Mouse (Mus musculus): ENCODE measurements at regions not wholly inside any gene's neighbourhood (a gene's known extent, or its start where the extent isn't known, plus 50 kb on each side); places are given as distances from the start of the nearest gene placed in this dataset.
A peak's percentile ranks its signal among the peaks of the same experiment; 100 is the strongest.

DNA sequence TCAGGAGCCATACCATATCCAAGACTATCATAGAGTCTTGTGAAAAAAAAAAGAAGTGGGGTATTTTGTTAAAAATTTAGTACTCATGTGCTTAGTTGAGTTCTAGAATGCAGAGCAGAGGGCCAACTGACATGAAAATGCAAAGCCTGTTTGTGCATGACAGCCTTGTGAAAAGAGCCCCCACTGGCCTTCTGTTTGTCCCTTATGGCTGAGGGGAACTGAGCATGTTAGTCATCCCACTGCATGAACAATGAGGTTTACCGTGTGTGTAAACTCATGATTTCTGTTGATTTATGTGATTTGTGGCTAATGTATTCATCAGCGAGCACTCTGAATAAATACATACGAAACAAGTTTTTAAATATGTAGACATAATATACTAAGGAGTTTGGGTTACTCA lies 266.1 kb upstream of the Nox3 start:
- DNase-seq: no peak

DNA sequence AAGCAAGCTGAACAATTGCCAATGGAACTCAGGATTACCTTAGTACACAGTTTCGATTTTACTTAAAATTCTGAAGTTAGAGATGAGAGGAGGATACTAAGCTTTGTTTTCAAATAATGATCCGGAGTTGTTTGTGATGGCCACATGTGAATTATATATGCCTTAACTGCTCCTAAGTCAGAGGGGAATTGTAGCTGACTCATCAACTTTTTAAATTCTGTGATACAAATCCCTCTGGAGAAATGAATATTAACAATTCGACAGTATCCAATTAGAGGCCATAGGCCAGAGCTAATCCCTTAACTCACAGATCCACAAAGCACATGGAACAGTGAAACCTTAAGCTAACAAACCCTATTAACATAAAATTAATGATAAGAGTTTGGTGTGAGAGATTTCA lies 250.5 kb upstream of the Nox3 start:
- no peak for DNase-seq

DNA sequence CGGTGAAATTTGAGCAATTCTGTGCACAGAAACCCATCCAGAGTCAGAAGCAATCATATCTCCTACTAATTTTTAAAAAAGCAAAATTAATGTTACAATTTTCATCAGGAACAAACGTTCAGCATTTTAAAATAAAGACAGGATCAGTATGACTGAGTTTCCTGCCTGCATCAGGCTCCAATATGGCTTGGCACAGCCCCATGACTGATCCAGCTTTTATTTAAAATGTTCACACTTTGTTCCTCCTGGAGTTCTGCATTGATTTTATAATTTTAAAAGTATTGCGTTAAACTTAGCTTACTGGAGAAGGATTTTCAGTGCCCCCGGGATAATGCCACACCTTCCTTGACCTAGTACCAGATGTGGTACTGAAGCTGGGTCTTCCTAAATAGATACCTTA lies 240.3 kb upstream of the Nox3 start:
- DNase-seq: no peak

DNA sequence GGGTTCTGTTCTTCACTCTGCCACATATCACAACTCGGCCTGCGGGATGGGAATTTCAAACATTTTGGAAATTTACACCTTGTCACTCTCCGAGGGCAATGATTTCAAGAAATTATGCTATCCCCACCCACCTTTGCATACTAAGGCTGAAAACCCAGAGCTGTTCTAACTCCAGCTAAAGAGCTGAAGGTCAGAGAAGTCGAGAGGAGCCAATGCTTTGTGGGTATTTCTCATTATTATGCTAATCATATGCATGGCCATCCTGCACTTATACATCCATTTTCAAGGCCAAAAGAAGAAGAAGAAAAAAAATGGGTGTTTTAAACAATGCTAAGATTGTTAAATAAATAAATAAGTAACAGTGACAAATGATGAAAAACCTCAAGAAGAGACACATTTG lies 237.1 kb upstream of the Nox3 start:
- DNase-seq: no peak

GRCm38 (mm10) chr17:3932071-3932470 lies 236.0 kb upstream of the Nox3 start:
- no peak for DNase-seq

DNA sequence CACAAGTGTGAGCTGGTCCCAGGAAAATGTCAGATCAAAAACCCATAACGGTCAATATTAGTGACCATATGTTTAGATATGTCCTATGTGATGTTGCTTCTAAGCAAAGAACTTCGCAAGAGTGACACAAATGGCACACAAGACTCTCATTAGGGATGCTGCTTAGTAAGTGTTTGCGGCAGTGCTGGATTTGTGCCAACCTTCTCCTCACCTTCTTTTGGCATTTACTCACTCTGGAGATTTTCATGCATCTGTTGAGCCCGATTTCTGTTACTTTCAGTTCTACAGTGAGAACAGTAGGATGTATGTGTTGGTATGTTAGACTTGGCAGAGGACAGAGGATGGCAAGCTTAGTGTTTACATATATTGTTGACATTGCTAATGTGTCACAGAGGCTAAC lies 231.0 kb upstream of the Nox3 start:
- no peak for DNase-seq

DNA sequence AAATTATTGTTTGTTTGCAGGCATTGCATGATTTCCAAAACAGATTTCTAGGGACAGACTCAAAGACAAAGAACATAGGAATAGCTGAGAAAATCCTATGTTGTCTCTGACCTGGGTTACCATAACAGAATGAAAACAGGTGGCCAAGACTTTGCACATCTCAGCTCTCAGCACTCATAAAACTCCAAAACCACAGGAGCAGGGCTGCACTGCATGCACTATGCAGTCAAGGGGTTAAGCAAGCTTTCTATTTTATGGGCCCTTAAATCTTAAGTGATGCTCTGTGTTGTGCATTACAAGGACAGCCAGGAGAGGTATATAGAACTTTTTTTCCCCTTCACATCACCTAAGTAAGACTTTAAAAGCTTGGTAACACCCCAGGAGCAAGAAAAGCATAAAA lies 224.2 kb upstream of the Nox3 start:
- DNase-seq: no peak

- DNase-seq: no peak
Observed at GRCm38 (mm10) chr17:3892826-3893225, 196.8 kb upstream of the Nox3 start.

- no peak for DNase-seq
Observed at GRCm38 (mm10) chr17:3883146-3883545, 187.1 kb upstream of the Nox3 start.

GRCm38 (mm10) chr17:3879075-3879474 lies 183.0 kb upstream of the Nox3 start:
- DNase-seq: no peak

DNA sequence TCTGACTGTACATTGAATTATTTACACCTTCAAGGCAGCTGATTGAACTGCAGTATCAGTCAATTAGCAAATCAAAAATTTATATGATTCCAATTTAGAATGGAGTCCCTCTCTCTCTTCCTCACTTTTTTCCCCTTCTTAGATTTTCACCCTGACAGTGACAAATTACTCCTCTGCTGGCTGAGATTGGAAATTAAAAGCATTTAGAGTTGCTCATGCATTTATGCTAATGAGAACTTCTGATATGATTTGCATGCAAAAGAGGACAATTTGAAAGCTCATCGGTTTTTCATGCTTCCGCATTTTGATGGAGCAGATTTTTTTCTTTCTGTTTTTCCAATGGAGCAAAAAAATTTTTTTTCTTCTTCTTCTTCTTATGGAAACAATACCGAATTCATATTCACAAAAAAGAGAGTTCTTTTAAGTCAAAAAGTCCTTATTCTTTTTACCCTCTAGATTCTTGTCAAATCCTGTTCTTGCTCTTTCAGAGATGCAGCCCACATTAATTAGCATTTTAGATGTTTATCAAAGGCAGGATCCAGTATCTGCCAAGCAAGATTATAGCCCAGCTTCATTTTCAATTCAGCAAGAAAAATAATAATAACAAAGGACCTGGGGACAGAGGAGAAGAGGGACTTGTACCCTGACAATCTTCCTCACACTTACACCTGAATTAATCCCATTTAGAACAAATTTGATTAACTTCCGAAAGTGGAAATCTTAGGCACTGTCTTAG lies 173.6 kb upstream of the Nox3 start:
- no peak for DNase-seq

GRCm38 (mm10) chr17:3862384-3862783 lies 166.3 kb upstream of the Nox3 start:
- DNase-seq: no peak

DNA sequence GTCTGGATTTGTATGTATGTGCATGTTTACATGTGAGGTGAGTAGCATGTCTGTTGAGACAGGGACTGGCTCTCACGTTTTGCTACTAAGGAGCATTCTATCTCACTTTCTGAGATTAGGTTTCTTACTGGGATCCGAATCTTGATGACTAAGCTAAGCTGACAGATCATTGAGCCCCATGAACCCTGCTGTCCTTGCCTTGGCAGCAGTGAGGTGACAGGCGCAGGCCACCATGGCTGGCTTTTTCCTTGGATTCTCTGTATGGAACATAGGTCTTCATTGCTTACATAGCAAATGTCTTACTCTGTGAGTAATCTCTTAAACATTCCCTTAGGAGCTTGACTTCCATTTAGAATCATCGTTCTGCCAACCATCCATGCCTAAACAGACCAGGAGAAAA lies 140.3 kb upstream of the Nox3 start:
- DNase-seq: no peak

GRCm38 (mm10) chr17:3811187-3811586 lies 115.1 kb upstream of the Nox3 start:
- no peak for DNase-seq

DNA sequence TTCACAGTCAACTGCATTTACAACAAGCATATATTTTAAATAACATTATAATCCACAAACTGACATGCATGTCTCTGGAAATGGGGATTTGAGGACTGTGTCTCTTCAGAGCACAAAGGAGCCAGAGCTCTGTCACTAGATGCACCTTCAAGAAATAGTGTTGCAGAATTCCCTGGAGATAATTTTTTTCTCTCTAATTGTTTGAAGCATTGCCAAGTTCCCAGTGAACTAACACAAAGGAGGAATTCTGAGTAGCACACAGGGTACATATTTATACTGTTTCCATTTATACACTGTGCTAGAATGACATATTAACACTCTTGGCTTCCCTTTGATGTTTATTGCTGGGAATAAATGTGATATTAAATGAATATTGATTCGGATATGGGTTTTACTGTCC lies 107.4 kb upstream of the Nox3 start:
- DNase-seq: no peak

- peak; percentile 12 for DNase-seq
Observed at GRCm38 (mm10) chr17:3792597-3792996, 96.5 kb upstream of the Nox3 start.

DNA sequence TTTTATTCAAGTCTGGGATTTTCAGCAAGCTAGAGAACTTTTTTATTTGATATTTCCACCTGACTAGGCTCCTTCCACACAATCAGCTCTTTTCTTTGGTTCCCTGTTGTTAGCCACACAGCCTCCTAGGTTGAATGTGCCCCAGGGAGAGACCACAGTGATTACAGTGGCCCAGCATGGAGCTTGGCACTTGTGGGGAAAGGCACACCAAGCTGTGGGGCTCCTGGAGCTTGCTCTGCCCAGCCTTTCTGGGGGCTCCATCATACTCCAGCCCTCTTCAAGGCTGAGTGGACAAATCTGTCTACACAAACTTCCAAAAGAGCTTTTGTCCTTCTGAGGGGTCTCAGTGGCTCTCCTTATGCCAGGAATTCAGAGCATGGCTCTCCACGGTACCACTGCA lies 86.1 kb upstream of the Nox3 start:
- no peak for DNase-seq

DNA sequence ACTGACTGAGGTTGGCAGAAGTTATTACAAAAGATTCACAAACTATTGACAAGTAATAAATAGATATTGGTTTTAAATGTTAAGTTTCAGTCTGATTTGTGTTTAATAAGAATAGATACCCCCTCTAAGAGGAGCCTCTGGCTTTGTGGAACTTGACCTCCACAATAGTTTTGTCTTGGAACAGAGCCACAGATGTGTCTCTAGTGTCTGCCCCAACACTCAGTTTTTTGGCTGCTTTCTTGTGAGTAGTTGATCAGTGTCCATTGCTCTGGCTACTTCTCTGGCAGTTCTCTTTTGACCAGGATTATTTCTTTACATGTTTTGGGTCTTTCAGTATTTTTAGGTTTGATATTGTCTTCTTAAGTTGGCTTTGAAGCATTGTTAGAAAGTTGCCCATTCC lies 81.6 kb upstream of the Nox3 start:
- DNase-seq: no peak

GRCm38 (mm10) chr17:3747808-3748335 lies 51.8 kb upstream of the Nox3 start:
- DNase-seq: no peak

Measured in thymus, postnatal 4 days (tissue).